Mouse (Mus musculus) right cerebral cortex, postnatal 25 days (tissue): ENCODE data around the gene Ttc32.

Experiments
- DNase-seq: peaks from one replicate; pipeline ENCODE4 v3.0.0; 2022

The Ttc32 gene

DNA sequence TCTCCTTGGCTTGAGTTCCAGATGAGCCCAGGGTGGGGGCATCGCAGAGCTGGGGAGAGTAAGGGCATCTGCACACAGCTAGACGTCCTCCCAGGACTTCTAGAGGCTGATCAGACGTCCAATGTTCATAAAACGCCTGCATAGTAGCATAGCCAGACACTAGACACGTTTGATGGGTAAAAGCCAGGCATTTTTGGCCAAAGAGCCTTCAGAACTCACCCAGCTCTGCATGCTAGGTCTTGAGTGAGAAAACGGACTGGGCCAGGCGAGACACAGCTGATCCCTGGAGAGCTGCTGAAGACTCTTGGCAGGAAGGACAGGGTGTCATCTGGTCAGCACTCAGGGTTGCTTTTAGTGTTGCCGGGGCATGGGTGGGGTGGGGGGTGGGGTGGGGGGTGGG is 18.3 kb downstream of the Ttc32 start:
- DNase-seq: no peak

DNA sequence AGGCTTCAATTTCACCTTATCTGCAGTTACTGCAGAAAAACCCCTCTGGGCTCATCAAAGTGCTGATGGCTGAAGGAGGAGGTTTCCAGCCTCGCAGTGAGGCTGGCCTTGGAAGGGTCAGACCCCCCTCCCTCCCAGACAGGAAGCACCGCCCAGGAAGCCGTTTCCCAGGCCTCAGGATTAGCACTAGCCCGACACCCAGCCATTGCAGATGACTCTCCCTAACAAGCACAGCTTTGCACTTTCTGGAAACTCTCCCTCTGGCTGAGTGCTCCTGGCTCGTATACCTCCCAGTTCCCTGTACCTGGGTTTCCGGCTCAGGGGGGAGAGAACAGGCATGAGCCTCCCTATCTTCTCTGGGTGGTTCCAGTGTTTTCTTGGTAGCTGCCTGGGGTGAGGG is 21.0 kb downstream of the Ttc32 start:
- DNase-seq: no peak

DNA sequence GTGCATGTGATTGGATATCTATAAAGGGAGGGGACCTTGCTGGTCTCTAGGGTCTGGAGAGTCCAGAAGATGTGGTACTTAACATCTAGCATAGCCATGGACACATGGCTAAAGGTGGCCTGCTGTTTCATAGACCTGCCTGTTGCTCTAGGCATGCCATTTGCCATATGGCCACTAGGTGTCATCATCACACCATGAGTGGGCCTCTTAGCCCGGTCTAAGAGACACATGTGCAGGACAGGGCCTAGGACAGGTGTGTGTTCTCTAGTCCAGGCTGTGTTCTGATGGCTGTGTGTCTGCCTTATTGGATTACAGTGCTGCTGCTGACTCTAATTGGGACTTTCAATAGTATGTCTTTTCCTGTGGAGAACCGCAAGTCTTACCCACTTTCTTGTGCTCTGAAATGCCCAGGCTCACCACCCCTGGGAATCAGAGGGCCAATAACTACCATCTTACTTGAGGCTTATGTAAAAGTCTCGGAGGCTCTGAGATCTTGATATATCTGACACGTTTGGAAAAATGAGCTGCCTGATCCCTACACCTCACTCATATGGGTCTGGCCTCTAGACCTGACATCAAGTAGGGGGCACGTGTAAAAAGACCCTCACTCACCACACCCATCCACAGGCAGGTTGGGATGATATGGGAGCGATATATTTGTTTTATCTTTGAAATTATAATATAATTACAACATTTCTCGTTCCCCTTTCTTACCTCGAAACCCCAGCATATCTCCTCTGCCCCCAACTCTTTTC is 22.5 kb downstream of the Ttc32 start:
- peak; percentile 74 for DNase-seq

DNA sequence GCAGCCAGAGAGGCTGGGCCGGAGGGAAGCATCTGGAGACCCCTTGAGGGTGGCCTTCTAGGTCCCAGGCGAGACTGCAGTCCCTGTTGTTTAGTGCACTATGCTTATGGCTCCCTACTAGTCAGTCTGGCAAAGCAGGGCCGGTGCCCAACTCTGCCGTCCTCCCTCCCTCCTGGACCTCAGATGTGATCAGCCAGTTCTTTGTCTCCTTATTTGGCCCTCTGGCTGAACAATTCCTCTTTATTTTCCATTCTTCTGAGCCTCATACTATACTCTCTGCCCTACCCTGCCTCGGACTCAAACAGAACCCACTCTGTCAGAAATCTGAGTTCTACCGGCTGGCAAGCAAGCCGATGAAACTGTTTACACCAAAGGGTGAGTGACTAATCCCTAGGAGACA is 23.5 kb downstream of the Ttc32 start:
- DNase-seq: no peak

DNA sequence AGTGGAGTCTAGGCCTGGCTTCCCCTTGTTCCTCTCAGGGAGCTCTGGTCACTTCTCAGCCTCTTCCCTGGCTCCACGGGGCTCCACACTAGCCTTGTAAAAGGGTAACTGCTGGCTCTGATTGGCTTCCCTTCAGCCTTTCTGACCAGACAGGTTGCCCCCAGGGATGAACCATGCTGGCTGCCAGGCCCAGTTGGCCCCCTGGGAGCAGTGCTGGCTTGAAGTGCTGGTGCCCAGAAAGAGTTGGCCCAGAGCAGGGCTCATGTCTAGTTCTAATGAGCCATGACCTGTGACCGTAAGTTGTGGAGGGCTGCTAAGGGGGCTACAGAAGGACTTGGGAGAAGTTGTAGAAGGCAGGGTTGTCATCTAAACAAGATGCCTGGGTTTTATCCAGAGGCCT is 24.2 kb downstream of the Ttc32 start:
- no peak for DNase-seq

DNA sequence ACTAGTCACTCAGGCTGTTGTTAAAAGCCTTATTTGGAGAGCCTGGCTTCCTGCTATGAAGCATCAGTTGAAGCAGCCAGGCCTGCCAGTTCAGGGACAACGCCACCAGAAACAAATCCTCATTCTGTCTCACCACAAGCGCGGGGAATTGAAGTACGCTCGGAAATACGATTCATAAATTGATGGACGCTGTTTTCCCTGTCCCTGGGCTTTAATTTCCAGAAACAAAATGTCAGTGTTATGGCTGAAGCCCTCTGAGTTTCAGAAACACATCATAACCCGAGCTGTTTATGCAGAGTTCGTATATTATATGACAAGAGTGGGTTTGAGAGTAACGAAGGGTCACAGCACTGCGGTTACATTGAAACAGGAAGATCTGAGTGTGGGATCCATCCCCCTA is 25.5 kb downstream of the Ttc32 start:
- DNase-seq: no peak

DNA sequence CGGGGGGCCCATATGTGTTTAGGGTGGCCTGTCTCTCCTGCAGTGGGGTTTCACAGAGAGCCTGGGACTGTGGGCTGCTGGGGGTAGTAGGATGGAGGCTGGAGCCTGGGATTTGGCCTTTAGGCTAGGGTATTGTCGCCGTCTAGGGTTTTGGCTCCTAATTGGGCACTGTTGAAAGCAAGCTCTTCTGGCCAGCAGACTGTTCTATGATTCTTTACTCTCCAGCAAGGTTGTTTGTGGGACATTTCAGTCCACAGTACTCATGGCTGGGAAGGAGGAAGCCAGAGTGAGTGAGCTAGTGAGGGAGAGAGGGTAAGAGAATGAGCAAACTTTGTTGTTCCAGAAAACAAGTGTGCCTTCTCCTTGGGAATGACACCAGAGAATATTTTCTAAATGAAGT is 29.7 kb downstream of the Ttc32 start:
- no peak for DNase-seq

DNA sequence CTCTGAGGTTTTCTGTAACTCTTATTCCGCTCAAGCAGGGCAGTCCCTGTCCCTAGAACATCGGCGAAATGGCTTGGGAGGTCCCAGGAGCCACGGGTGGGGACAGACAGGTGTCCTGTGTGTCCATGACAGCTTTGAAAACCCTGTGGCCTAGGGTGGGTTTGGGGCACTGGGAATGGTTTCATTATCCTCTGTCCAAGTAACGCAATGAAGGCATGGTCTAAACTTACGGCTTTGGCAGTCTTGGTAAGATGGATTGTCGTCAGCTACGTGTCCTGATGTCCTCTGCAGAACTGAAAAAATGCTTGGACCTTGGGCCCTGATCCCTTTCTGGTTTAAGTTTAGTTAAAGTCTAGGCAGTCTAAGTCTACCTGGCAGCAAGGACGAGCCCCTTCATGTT is 30.2 kb downstream of the Ttc32 start:
- no peak for DNase-seq

DNA sequence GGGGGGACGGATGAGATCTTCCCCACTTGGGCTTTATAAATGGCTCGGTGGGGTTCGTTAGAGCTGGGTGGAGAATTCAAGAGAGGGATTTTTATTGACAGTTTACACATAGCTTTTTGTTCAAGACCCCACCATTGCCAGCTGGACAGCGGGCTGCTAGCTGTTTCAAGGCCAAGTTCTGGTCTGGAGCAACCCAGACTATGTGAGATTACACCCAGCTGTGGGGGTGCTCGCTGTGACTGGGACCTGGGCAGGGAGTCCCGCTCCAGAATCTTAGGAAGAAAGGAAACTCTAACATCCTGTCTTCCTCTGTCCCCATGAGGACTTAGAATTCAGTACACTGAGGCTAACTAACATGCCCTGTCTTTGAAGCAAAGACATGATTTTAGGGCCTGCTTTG is 33.8 kb downstream of the Ttc32 start:
- no peak for DNase-seq

DNA sequence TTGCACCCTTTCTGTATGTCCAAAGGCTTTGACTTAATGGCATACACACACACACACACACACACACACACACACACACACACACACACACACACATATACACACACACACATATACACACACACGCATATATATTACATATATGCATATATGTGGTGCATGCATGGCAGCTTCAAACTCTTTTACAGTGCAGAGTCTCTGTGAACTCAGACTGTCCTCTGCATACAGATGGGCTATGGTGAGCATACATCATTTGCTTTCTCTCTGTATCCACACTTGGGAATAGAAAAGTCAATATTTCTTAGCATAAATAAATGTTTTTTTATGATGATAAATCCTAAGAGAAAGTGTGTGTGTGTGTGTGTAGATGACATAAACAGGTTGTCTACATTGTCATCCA is 41.3 kb downstream of the Ttc32 start:
- no peak for DNase-seq

DNA sequence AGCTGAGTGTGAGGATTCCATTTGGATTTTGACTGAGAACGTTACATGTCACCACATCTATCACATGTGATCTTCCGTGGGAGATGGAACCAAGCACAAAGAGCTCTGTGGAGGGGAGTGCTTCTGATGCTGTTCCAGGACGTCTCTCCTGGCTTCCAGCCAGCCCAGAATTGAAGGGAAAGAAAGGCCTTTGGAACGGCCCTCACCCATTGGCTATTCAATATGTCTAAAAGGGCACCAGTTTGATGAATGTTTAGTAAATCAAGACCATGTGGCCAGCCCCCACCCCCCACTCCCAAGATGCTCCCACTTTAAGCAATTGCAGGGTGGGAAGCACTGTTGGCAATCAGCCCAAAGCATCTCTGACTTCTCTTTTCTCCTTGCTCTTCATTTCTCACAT is 41.7 kb downstream of the Ttc32 start:
- DNase-seq: no peak

DNA sequence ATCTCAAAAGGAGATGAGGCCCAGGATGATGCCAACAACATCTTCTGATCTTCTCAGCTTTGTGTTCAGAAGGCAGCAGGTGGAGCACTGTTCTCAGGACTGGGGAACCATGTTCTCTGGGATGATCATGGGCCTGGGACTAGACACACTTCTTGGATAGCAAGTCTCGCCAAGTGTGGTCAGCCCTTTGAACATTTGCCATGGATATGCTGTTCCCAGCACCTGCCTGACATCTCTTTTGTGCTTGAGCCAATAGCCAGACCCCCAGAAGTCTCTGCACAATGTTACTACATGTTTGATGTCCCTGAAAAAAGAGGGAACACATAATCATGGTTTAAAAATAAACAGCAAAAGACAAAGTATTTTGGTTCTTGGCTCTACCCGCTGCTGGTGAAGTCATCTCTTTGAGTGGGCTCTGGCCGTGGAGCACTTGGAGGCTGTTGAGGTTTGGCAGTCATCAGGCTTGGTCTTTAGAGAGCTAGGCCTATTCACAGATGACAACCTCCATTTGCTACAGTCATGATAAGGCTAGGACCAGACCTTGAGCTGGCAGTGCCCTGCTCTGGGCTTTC is 47.8 kb downstream of the Ttc32 start:
- no peak for DNase-seq

DNA sequence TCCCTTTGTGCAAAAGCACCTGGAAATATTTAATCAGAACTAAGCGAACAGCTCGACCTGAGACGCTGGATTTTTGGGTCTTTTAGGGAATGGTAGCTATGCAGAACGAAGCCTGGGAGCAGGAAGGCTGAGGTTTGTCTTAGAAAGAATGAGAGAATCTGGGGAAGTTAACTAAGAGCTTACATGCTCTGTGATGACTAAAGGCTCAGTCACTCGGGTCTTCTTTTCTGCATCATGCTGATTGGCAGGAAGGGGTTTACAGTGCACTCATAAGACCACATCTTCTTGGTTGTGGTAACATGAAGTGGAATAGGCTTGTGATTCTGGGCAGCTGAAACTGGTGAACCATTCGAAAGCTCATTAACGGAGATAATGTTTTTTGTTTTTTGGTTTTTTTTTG is 60.4 kb downstream of the Ttc32 start:
- no peak for DNase-seq
